Mouse (Mus musculus): Measurements from ENCODE around the gene Vwa2. TPM values are rescaled to one million over a fixed set of nuclear protein-coding genes. Genes with fewer than 3 reads are reported as not detected.

Gene Vwa2
- polyA plus RNA-seq, 1 experiment from 2014 or later, result 7.5 TPM

- Histone ChIP-seq H3K9ac (replicated peaks) (peak overlapping the region; percentile 58), H3K4me3 (replicated peaks) (peak overlapping the region; percentile 55), H3K27me3 (peaks cover 84% of the 10 kb centered on the region), H3K4me1 (replicated peaks) (peaks cover 30% of the 10 kb centered on the region), H3K36me3 (no peaks in the 10 kb centered on the region), H3K27ac (no peak overlapping the region), H3K4me2 (peak overlapping the region; percentile 97), H3K9me3 (no peaks in the 10 kb centered on the region)
- ATAC-seq (ENCODE audit: insufficient number of reproducible peaks, insufficient read depth, low FRiP score, low TSS enrichment, low read depth), result peak; percentile 44; the same call in 1 of the 2 replicates
- 10% methylated on average over 30 of the region's 30 CpGs for WGBS
Measured at GRCm38 (mm10) chr19:56874601-56875315, 709 bp downstream of the Vwa2 start.

- H3K9me3 ChIP-seq, result no peaks in the 10 kb centered on the region
- no peak overlapping the region for H3K9ac ChIP-seq (replicated peaks)
- no peak overlapping the region for H3K4me2 ChIP-seq
- 0 out of 2 replicates have a peak overlapping the region, but pooled peaks have one; percentile 12 for H3K27ac ChIP-seq
- no peak for ATAC-seq (ENCODE audit: insufficient number of reproducible peaks, insufficient read depth, low FRiP score, low TSS enrichment, low read depth)
- no peak overlapping the region for H3K4me3 ChIP-seq (replicated peaks)
- WGBS, result 70% methylated on average over 6 of the region's 6 CpGs
- no peaks in the 10 kb centered on the region for H3K36me3 ChIP-seq
- H3K27me3 ChIP-seq, result peaks cover 73% of the 10 kb centered on the region
- peaks cover 44% of the 10 kb centered on the region for H3K4me1 ChIP-seq (replicated peaks)
Measured at GRCm38 (mm10) chr19:56877364-56877763, 3.3 kb downstream of the Vwa2 start.

GRCm38 (mm10) chr19:56887879-56888278, 13.8 kb downstream of the Vwa2 start:
- peaks cover 43% of the 10 kb centered on the region for H3K4me1 ChIP-seq (replicated peaks)
- H3K27me3 ChIP-seq, result peaks cover 8% of the 10 kb centered on the region; the same call in 1 of the 2 replicates
- H3K9me3 ChIP-seq, result no peaks in the 10 kb centered on the region
- no peak for ATAC-seq (ENCODE audit: insufficient number of reproducible peaks, insufficient read depth, low FRiP score, low TSS enrichment, low read depth)
- WGBS, result 80% methylated on average over 10 of the region's 10 CpGs
- H3K36me3 ChIP-seq, result no peaks in the 10 kb centered on the region
- H3K4me2 ChIP-seq, result no peak overlapping the region
- peak overlapping the region; percentile 69 for H3K27ac ChIP-seq
- no peak overlapping the region for H3K9ac ChIP-seq (replicated peaks)
- no peak overlapping the region for H3K4me3 ChIP-seq (replicated peaks)

- peak overlapping the region; percentile 69; the same call in 1 of the 2 replicates for H3K27ac ChIP-seq
- ATAC-seq (ENCODE audit: insufficient number of reproducible peaks, insufficient read depth, low FRiP score, low TSS enrichment, low read depth), result peak; percentile 72
- peaks cover 35% of the 10 kb centered on the region for H3K4me1 ChIP-seq (replicated peaks)
- H3K9me3 ChIP-seq, result no peaks in the 10 kb centered on the region
- 0 out of 2 replicates have a peak, but pooled peaks cover 3% of the 10 kb centered on the region for H3K27me3 ChIP-seq
- 23% methylated on average over 5 of the region's 5 CpGs for WGBS
- no peaks in the 10 kb centered on the region for H3K36me3 ChIP-seq
- H3K9ac ChIP-seq (replicated peaks), result no peak overlapping the region
- no peak overlapping the region for H3K4me3 ChIP-seq (replicated peaks)
- no peak overlapping the region for H3K4me2 ChIP-seq
Measured at GRCm38 (mm10) chr19:56888654-56889053, 14.6 kb downstream of the Vwa2 start.

GRCm38 (mm10) chr19:56891438-56891837, 17.4 kb downstream of the Vwa2 start:
- 0 out of 2 replicates have a peak, but pooled peaks cover 2% of the 10 kb centered on the region for H3K27me3 ChIP-seq
- no peak overlapping the region for H3K9ac ChIP-seq (replicated peaks)
- no peak for ATAC-seq (ENCODE audit: insufficient number of reproducible peaks, insufficient read depth, low FRiP score, low TSS enrichment, low read depth)
- 45% methylated on average over 2 of the region's 2 CpGs for WGBS
- H3K36me3 ChIP-seq, result no peaks in the 10 kb centered on the region
- H3K4me2 ChIP-seq, result no peak overlapping the region
- peaks cover 23% of the 10 kb centered on the region for H3K4me1 ChIP-seq (replicated peaks)
- peak overlapping the region; percentile 36; the same call in 1 of the 2 replicates for H3K27ac ChIP-seq
- H3K9me3 ChIP-seq, result no peaks in the 10 kb centered on the region
- no peak overlapping the region for H3K4me3 ChIP-seq (replicated peaks)

GRCm38 (mm10) chr19:56892586-56892985, 18.5 kb downstream of the Vwa2 start:
- no peak for ATAC-seq (ENCODE audit: insufficient number of reproducible peaks, insufficient read depth, low FRiP score, low TSS enrichment, low read depth)
- Histone ChIP-seq H3K4me1 (replicated peaks) (peaks cover 21% of the 10 kb centered on the region), H3K9me3 (no peaks in the 10 kb centered on the region), H3K4me3 (replicated peaks) (no peak overlapping the region), H3K27ac (no peak overlapping the region), H3K9ac (replicated peaks) (no peak overlapping the region), H3K36me3 (no peaks in the 10 kb centered on the region), H3K4me2 (no peak overlapping the region), H3K27me3 (0 out of 2 replicates have a peak, but pooled peaks cover 2% of the 10 kb centered on the region)
- WGBS, result 85% methylated on average over 5 of the region's 5 CpGs

- H3K9ac ChIP-seq (replicated peaks), result no peak overlapping the region
- H3K36me3 ChIP-seq, result no peaks in the 10 kb centered on the region
- no peak overlapping the region for H3K4me2 ChIP-seq
- no peaks in the 10 kb centered on the region for H3K9me3 ChIP-seq
- WGBS, result 75% methylated on average over 5 of the region's 5 CpGs
- H3K4me3 ChIP-seq (replicated peaks), result no peak overlapping the region
- no peak for ATAC-seq (ENCODE audit: insufficient number of reproducible peaks, insufficient read depth, low FRiP score, low TSS enrichment, low read depth)
- H3K27ac ChIP-seq, result no peak overlapping the region
- H3K27me3 ChIP-seq, result 0 out of 2 replicates have a peak, but pooled peaks cover 2% of the 10 kb centered on the region
- H3K4me1 ChIP-seq (replicated peaks), result peaks cover 18% of the 10 kb centered on the region
Measured at GRCm38 (mm10) chr19:56893326-56893725, 19.3 kb downstream of the Vwa2 start.

GRCm38 (mm10) chr19:56897654-56898053, 23.6 kb downstream of the Vwa2 start:
- no peak overlapping the region for H3K4me3 ChIP-seq (replicated peaks)
- H3K27me3 ChIP-seq, result 0 out of 2 replicates have a peak, but pooled peaks cover 1% of the 10 kb centered on the region
- H3K36me3 ChIP-seq, result no peaks in the 10 kb centered on the region
- H3K9me3 ChIP-seq, result no peaks in the 10 kb centered on the region
- H3K27ac ChIP-seq, result no peak overlapping the region
- ATAC-seq (ENCODE audit: insufficient number of reproducible peaks, insufficient read depth, low FRiP score, low TSS enrichment, low read depth), result no peak
- H3K4me2 ChIP-seq, result no peak overlapping the region
- H3K4me1 ChIP-seq (replicated peaks), result no peaks in the 10 kb centered on the region
- H3K9ac ChIP-seq (replicated peaks), result no peak overlapping the region
- WGBS, result 85% methylated on average over 16 of the region's 16 CpGs

GRCm38 (mm10) chr19:56904095-56904494, 30.0 kb downstream of the Vwa2 start:
- H3K9ac ChIP-seq (replicated peaks), result no peak overlapping the region
- H3K4me3 ChIP-seq (replicated peaks), result no peak overlapping the region
- H3K4me1 ChIP-seq (replicated peaks), result peaks cover 19% of the 10 kb centered on the region
- no peaks in the 10 kb centered on the region for H3K9me3 ChIP-seq
- H3K27ac ChIP-seq, result no peak overlapping the region
- H3K27me3 ChIP-seq, result peaks cover 6% of the 10 kb centered on the region; the same call in 1 of the 2 replicates
- H3K4me2 ChIP-seq, result no peak overlapping the region
- ATAC-seq (ENCODE audit: insufficient number of reproducible peaks, insufficient read depth, low FRiP score, low TSS enrichment, low read depth), result no peak
- 85% methylated on average over 3 of the region's 3 CpGs for WGBS
- H3K36me3 ChIP-seq, result no peaks in the 10 kb centered on the region

- Histone ChIP-seq H3K4me3 (replicated peaks) (no peak overlapping the region), H3K27me3 (peaks cover 12% of the 10 kb centered on the region; the same call in 1 of the 2 replicates), H3K27ac (no peak overlapping the region), H3K9me3 (no peaks in the 10 kb centered on the region), H3K9ac (replicated peaks) (no peak overlapping the region), H3K4me1 (replicated peaks) (peaks cover 19% of the 10 kb centered on the region), H3K36me3 (no peaks in the 10 kb centered on the region), H3K4me2 (no peak overlapping the region)
- 91% methylated on average over 7 of the region's 7 CpGs for WGBS
- no peak for ATAC-seq (ENCODE audit: insufficient number of reproducible peaks, insufficient read depth, low FRiP score, low TSS enrichment, low read depth)
Measured at GRCm38 (mm10) chr19:56905395-56905794, 31.3 kb downstream of the Vwa2 start.

- 9% methylated on average over 3 of the region's 3 CpGs for WGBS
- ATAC-seq (ENCODE audit: insufficient number of reproducible peaks, insufficient read depth, low FRiP score, low TSS enrichment, low read depth), result no peak
Measured at GRCm38 (mm10) chr19:56907850-56908249, 33.8 kb downstream of the Vwa2 start.

More at GRCm38 (mm10) chr19:56907850-56908249, 33.8 kb downstream of the Vwa2 start:
- H3K27me3 ChIP-seq, result peaks cover 12% of the 10 kb centered on the region; the same call in 1 of the 2 replicates
- no peak overlapping the region for H3K4me2 ChIP-seq
- H3K36me3 ChIP-seq, result no peaks in the 10 kb centered on the region
- H3K4me3 ChIP-seq (replicated peaks), result no peak overlapping the region
- H3K9me3 ChIP-seq, result no peaks in the 10 kb centered on the region
- 0 out of 2 replicates have a peak overlapping the region, but pooled peaks have one; percentile 24 for H3K27ac ChIP-seq
- no peak overlapping the region for H3K9ac ChIP-seq (replicated peaks)
- peaks cover 28% of the 10 kb centered on the region for H3K4me1 ChIP-seq (replicated peaks)

Measured in limb, embryonic 12.5 days (tissue).